Mouse (Mus musculus) brain, adult 10 weeks (tissue): ENCODE data around the gene Cdc37. TPM values are rescaled to one million over a fixed set of nuclear protein-coding genes. Genes with fewer than 3 reads are reported as not detected.

Experiments used
- polyA plus RNA-seq: library from polyadenylated mRNA; stranded (reverse); fragments of 350-450 nt; fragmentation: Illumina TruSeq; extraction: RNeasy Lipid Tissue Mini Kit (QIAGEN cat#74804); gene quantifications from one replicate; pipeline ENCODE4 v1.2.3, GENCODE M21; 2015; ENCODE audit warnings: low read depth, low replicate concordance

The Cdc37 gene
- 183 TPM for polyA plus RNA-seq

DNA sequence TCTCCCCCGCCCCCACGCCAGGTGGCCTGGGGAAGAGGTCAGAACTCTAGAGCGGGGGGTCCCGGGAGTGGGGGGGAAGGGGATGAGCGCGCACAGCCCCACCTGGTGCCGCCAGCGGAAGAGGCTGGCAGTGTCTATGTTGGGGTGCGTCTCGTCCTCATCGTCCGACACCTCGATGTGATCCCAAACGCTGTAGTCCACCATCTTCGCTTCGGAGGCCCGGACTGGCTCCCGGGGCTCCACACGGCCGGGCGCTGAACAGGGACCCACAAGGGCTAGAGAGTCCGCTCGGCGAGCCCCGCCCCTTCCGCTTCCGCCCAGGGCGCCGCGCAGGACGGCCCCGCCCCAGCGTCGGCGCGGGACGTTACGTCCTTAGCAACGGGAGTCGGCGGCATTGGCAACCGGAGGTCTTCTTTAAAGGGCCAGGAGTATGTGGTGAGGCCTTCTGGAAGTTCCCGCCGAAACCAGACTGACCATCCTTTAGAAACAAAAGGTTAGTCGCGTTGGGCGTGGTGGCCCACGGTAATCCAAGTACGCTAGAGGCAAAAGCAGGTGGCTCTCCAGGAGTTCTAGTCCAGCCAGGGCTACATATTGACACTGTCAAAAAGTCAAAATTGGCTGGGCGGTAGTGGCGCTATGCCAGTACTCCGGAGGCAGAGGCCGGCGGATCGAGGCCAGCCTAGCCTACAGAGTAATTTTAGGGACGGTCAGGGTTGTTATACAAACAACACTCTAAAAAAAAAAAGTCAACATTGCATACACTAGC, at the start of gene Cdc37:
Gene Cdc37, minus strand, starts transcription at position 329 of the 766 bp plus-strand sequence.

DNA sequence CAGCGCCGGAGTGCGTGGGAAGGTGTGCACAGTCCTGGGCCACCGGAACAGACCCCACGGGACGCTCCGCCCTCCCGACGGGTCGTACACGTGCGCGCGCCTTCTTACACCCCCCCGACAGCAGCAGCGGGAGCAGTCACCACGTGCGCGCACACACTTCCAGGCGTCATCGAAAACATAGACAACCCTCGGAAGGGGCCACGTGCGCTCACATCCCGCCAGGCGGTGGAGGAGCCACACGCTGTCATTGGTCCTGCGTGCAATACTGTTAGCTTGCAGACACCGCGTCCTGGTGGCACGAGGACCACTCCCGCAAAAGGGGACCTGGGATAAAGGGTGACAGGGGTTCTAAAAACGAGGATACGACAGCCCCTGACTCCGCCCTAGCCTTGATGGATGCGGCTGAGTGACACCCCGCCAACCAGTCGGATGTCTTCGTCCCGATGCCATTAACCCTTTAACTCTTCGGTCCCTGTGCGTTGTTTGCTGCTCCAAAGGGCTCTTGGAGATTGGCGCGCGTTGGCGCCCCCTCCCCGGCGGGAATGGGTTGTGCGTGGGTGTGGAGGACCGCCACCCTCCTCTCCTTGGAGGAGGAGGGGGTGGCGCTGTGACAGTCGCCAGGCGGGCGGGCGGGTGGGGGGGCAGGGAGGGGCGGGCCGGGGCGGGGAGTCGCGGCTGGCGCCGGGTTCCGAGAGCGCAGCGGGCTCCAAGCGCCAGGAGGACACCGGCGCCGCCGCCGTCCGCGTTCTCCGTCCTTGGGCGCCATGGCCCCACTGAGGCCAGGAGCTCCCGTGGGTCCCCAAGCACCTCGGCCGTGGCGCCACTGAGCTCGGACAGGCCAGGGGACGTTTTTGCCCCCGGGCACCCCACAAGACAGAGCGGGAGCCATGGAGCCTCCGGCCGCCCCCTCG, 15.5 kb upstream of the Cdc37 start, which contains the start of gene Pde4a:
Gene Pde4a, plus strand, starts transcription at position 674 of the 911 bp plus-strand sequence.

DNA sequence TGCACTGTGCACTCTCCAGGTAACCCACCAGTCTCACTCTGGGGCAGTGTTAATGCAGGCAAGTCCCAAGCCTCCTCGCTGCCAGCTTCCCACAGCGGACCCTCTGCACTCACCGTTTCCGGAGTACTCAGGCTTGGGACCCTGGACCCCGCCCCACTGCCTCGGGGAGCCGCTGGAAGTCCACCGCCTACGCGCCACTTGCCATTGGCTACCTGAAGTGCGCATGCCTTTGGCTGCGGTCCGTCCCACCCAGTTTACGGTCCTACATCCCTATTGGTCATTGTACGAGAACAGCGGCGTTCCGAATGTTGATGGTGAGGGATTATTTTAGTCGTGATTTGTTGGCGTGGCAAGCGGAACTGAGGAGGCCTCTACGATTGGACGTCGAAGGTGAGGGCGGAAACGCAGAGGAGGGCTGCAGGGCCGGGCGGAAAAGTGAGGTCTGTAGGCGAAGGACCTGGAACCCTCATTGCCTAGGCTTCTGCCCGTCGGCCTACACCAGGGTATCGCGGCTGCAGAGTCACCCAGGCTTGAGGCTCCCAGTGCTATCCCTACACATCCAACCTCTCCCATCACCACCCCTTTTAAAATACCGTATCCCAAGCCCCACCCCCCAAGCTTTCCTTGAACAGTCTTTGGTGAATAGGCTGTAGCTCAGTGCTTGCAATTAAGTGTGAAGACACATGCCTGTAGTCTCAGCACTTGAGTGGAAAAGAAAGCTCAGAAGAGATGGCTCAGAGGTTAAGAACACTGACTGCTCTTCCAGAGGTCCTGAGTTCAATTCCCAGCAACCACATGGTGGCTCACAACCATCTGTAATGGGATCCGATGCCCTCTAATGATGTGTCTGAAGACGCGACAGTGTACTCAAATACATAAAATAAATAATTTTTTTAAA, 18.5 kb downstream of the Cdc37 start, which contains the start of gene Tyk2:
Gene Tyk2, minus strand, starts transcription at position 185 of the 898 bp plus-strand sequence.

DNA sequence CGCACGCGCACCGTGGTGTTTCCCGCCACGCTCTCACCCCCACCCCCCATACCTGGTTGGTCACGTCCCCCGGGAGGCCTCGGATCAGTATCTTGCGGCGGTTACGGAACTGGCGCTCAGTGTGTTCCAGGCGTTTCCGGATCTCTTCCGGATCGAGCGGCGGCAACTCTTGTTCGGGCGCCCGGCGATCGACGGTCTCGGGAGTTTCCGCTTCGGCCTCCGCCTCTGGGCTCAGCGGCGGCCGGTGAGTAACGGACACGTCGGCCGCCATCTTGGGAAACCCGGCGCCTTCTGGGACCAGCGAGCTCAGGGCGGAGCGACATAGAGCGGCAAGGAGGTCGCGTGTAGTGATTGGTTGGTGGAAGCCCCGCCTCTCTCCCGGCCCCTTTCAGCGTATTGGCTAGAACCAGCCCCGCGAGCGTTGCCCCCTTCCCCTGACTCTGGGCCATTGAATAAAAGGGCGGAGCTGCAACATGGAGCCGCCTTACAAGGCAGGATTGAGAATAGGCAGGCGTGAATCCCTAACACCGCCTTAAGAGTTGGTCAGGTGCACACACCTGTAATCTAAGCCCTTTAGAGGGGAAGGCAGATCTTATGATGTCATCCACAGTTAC, 58.0 kb downstream of the Cdc37 start, which contains the start of the genes Gm38431 and Raver1:
Gene Gm38431, minus strand, starts transcription at position 291 of the 614 bp plus-strand sequence.
Gene Raver1, minus strand, starts transcription at position 302 of the 614 bp plus-strand sequence.

Other genes with a start within 250 kb of the Cdc37 start
- 23.5 TPM for gene Dnmt1, start 190.1 kb downstream of the Cdc37 start, polyA plus RNA-seq
- gene S1pr2, start 173.2 kb downstream of the Cdc37 start, polyA plus RNA-seq: 1.8 TPM
- gene Mrpl4, start 147.2 kb downstream of the Cdc37 start, polyA plus RNA-seq: 70.1 TPM
- gene Icam1, start 134.0 kb downstream of the Cdc37 start, polyA plus RNA-seq: 1.8 TPM
- 1.9 TPM for gene Icam4, start 120.6 kb downstream of the Cdc37 start, polyA plus RNA-seq
- gene Icam5, start 117.9 kb downstream of the Cdc37 start, polyA plus RNA-seq: 111 TPM
- gene Zglp1, start 82.9 kb downstream of the Cdc37 start, polyA plus RNA-seq: not detected
- gene Gm49373, start 76.9 kb downstream of the Cdc37 start, polyA plus RNA-seq: 1.4 TPM
- 105 TPM for gene Fdx1l, start 76.4 kb downstream of the Cdc37 start, polyA plus RNA-seq
- 0.58 TPM for gene Gm38431, start 58.0 kb downstream of the Cdc37 start, polyA plus RNA-seq
- gene Raver1, start 58.0 kb downstream of the Cdc37 start, polyA plus RNA-seq: 20.6 TPM
- gene Tyk2, start 18.7 kb downstream of the Cdc37 start, polyA plus RNA-seq: 8.4 TPM
- 61.8 TPM for gene Pde4a, start 15.7 kb upstream of the Cdc37 start, polyA plus RNA-seq
- 44.7 TPM for gene Keap1, start 89.4 kb upstream of the Cdc37 start, polyA plus RNA-seq
- gene S1pr5, start 98.5 kb upstream of the Cdc37 start, polyA plus RNA-seq: 15.2 TPM
- gene Atg4d, start 115.3 kb upstream of the Cdc37 start, polyA plus RNA-seq: 43.8 TPM
- gene Kri1, start 138.0 kb upstream of the Cdc37 start, polyA plus RNA-seq: 32.4 TPM
- 74.0 TPM for gene Cdkn2d, start 141.4 kb upstream of the Cdc37 start, polyA plus RNA-seq
- gene Ap1m2, start 162.4 kb upstream of the Cdc37 start, polyA plus RNA-seq: 1.8 TPM
- 41.5 TPM for gene Slc44a2, start 170.7 kb upstream of the Cdc37 start, polyA plus RNA-seq
- gene Ilf3, start 217.9 kb upstream of the Cdc37 start, polyA plus RNA-seq: 63.8 TPM